Mouse (Mus musculus): ENCODE measurements around the gene Ninj2.
A peak's percentile ranks its signal among the peaks of the same experiment; 100 is the strongest.

Ninj2 gene

DNA sequence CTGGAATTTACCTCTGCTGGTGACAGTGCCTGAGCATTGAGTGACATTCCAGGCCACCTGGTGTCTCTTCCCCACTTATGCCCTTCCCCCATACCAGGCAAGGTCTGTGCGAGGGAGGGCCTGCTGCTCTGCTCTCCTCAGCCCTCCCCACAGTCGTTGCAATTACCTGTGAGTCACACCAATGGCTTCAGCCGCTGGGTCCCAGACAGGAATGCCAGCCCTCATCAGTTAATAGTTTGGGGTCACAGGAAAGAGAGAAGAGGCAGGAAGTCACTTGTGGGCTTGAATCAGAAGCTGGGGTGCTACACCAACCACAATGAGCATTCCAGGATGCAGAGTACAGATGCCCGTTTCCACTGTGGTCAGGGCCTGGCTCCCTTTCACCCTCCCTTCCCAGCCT, 41.6 kb downstream of the Ninj2 start:
- peak; percentile 83 for DNase-seq (ENCODE audit: inconsistent ontology term)

DNA sequence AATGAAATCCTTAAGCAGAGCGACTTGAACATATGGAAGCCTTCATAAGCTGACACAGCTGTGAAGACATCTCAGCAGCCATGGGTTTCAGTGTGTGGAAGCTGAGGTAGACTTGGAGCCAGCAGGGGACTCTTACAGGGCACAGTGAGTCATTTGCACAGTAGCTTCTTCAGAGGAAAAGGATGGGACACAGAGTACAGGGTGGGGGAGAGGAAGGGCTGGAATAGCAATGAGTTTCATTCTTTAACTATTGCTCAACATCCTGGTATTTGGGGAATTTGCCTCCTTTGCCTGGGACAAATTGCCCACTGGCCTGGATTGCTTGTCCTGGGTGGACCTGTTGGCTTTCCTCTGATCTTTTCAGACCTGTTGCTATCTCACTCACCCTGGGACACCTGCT, 52.3 kb downstream of the Ninj2 start:
- peak; percentile 96 for DNase-seq (ENCODE audit: inconsistent ontology term)

DNA sequence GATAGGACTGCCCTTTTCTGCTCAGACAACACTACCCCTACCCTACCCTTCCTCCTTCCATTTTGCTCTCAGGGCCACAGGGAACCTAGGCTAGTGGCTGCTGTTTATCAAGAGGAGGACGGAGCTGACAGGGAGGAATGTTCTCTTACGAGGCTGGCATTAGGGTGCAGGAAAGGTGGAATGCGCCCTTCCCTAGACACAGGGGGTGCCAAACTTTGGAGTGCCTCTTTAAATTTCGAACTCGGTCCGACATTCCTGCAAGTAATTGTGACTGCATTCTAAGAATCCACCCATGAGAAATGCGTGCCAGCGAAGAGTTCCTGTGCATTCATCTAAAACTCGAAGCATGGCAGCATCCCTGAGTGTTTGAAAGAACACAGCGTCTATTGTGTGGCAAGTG, 53.5 kb downstream of the Ninj2 start:
- DNase-seq (ENCODE audit: inconsistent ontology term), result peak; percentile 95

DNA sequence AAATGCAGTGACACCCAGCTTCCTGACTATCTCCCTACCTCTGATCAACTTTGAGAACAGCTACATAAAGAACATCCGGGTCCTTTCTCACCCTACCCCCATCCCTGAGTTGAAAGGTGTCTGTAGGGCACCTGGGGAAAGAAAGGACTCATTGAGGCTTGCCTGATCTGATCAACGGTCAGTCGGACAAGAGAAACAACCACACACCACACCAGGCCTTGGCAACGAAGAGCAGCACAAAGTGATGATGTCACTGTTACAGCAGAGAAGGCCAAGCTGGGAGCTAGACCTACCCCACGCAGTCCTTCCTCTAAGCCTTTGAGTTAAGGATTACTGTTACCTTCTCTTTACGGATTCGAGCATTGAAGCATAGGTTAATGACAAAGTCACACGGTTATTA, 54.3 kb downstream of the Ninj2 start:
- DNase-seq (ENCODE audit: inconsistent ontology term), result peak; percentile 89

DNA sequence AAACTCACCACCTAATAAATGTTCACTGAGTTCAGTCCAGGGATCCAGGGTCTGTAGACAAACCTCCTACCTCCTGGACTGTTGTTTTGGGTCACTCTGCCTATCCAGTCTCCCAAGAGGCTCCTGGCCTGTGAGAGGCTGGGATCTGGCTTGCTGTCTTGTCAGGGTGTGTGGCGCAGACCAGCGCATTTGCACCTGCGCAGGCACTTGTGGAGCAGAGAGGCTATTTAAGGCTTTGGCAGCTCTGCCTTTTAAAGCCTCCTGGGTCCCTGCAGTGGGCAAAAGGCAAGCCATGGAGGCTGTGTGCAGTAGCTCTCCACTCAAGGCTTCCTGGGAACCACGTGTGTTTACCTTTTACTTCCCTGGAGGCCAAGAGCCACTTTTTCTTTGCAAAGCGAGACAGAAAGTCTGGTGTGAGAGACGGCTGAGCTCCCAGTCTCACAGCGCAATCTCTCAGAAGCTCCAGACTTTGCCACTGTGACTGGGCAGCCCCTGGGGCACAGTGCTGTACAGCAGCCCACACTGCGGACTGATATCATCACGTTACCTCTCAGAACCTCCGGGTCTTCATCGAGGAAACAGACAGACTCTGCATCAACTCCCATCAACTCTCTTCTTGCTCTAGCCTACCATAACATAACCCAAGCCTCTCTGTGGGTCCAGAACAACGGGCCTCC, 55.7 kb downstream of the Ninj2 start:
- no peak for DNase-seq (ENCODE audit: inconsistent ontology term)

DNA sequence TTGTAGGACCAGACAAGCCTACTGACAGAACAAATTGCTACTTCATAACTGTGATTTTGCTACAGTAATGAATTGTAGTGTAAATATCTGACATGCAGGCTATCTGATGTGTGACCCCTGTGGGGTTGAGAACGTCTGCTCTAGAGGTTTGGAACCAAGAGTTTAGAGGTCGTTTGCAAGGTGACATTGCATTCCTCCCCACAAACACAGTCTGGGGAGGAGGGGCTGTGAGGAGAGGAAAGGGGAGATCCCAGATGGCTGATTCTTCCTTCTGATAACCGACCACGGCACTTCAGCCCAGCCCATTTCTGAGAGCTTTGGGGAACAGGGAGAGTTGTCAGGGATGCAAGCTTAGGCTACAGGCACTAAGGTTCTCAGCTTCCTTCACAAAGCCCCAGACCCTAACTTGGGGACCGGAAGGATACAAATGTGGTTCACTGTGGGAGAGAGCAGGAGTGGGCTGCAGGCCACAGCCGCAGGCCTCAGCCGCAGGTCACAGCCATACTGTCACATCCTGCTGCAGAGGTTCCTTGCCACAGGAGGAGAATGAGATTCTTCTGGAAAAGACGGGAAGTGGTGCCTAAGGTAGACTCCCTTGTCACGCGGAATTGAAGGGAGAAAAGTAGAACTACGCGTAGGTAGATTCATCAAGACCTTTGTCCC, 56.4 kb downstream of the Ninj2 start:
- no peak for DNase-seq (ENCODE audit: inconsistent ontology term)

DNA sequence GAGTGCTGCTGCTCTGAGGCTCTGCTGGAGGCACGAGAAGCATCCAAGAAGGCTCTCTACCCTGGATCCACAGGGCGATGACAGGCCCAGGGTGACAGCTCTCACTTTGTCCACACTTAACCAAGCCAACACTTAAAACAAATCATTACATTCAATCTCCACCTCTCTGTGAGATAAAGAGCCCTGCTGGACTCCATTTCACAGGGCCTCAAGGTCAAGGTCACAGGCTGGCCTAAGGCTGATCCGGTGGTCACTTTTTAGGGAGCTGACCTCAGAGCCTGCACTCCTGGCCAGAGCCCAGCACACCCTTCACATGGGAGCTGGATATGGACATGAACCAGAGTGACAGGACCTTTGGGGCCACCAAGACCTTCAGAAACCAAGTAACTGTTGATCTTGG, 57.1 kb downstream of the Ninj2 start:
- no peak for DNase-seq (ENCODE audit: inconsistent ontology term)

DNA sequence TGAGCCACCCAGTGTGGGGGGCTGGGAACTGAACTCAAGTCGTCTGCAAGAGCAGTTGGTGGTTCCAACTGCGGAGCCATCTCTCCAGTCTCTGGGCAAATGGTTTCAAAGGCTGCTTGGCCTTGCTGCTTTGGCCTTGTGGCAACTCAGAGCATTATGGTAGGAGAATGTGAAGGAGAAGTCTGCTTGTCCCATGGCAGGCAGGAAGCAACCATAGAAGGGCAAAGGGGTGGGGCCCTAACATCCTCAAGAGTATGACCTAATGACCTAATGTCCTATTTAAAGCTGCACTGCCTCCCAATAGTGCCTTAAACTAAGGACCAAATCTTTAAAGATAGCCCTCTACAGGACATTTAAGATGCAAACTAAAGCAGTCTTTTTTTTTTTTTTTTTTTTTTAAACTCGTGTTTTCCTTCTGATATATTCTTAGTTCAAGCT, 58.5 kb downstream of the Ninj2 start:
- no peak for DNase-seq (ENCODE audit: inconsistent ontology term)

DNA sequence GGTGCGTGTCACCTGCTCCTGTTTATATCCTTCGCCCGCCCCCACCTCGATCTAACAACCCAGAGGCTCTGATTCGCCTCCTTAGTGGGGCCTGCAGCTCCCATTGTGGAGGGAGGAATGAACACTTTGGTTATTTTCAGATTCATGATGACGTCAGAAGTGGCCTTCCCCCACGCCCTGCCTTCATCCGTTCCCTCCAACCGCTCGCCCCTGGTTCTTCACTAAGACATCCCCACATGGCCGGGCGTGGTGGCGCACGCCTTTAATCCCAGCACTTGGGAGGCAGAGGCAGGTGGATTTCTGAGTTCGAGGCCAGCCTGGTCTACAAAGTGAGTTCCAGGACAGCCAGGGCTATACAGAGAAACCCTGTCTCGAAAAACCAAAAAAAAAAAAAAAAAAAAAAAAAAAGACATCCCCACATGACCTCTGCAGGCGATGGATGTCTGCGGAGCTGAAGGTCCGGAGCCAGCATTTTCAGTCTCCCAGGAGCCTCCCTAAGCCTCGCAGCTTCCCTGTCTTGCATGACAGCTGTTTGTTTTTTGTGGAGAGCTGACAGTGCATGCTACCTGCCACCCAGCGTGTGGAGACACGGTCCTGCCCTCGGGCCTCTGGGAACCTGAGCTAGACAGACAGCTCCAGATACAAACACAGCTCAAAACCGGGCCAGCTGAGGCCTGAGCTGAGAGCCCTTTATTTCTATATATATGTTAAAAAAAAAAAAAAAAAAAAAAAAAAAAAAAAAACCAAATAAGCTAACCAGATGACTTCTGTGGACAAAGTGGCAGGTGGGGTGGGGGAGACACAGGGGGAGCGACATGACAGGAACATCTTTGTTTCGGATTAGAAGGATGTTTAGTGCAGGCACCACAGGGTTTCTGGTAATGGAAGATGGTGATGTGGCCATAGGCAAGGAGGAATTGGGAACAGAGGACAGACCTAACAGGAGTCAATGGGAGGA, 59.9 kb downstream of the Ninj2 start:
- no peak for DNase-seq (ENCODE audit: inconsistent ontology term)

DNA sequence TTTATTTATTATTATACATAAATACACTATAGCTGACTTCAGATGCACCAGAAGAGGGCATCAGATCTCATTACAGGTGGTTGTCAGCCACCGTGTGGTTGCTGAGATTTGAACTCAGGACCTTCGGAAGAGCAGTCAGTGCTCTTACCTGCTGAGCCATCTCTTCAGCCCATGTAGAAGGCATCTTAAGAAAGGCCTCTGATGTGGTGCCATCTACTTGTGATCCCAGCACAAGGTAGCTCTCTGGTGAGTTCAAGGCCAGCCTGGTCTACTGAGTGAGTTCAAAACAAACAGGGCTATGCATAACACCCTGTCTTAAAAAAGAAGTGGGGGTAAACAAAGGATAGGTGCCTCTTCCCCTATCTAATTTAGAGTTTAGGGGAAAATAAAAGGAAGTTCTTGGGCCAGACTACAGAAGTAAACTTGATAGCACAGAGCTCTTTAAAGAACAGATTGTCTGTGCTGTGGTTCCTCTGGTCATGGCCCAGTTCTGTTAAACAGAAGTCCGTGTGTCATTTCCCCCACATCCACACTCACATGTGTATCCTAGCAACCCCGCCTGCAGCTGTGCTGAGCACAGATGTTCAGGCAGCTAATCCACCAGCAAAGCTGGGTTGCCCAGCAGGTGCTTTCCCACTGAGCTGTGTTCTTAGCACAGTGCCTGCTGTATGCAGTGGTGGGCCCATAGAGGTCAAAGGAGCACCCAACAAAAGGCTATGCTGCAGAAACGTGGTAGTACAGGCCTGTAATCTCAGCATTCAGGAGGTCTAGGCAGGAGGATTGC, 61.6 kb downstream of the Ninj2 start:
- no peak for DNase-seq (ENCODE audit: inconsistent ontology term)

DNA sequence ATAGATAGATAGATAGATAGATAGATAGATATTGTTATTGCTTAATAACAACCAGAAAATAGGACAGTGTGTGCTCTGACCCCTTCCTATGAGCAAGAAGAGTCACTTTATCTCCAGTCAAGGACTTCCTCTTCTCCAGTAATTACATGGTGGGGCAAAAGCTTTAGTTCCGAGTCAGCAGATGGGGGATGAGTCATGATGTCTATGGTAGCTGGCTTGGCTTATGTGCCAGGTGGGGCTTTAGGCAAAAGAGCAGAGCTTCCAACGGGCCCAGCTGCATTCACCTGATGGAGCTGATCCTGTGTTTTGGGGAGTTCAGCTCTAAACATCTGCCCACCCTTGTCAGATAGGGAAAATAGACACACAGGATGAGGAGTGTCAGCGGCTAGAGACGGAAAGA, 62.4 kb downstream of the Ninj2 start:
- DNase-seq (ENCODE audit: inconsistent ontology term), result no peak

DNA sequence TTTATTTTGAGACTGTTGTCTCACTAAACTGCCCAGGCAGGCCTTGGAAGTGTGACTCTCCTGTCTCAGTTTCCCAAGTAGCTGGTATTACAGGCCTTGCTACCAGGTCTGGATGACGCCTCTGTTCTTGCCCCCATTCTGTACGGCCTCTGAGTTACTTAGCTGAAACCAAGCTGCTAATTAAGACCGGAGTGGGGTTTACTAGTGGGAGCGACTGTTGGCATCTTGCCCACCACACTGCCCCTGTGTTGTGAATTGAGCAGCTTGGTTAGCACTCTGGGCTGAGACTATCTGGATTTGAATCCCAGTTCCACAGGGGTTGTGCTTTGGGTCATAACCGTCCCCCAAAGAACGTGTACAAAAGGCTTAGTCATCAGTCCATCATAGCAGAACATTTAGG, 64.3 kb downstream of the Ninj2 start:
- no peak for DNase-seq (ENCODE audit: inconsistent ontology term)

DNA sequence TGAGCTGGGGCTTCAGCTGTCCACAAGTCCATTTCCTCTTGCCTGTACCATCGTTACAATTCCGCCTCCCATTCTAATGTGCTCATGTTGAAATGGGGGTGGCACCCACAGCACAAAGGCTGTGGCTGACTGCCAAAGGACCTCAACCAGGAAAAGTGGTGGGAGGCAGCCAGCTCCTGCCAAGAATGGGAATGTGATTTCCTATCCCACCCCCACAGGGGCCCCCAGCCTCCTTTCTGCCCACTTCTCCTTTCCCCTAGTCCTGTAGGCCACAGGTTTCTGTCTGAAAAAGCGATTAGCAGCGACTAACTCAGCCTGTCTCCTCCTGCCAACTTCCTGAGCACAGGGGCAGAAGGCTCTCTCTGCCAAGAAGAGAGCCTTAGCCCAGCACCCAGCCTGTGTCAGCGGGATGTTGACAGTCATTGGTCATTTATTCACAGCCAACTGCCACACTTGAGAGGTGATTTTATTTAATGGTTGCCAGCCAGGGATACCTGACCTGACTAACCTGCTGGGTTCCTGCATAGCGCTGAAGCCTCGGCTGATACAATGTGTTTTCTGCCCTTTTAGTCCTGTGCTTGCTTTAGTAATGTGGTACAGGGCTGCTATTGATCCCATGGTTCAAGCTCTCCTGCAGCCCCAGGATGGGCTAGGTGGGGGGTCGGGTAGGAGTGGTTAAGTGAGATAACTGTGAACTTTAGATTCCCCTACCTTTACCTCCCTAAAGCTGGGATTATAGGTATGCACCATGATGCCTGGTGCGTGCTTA, 66.2 kb downstream of the Ninj2 start:
- peak; percentile 91 for DNase-seq (ENCODE audit: inconsistent ontology term)

DNA sequence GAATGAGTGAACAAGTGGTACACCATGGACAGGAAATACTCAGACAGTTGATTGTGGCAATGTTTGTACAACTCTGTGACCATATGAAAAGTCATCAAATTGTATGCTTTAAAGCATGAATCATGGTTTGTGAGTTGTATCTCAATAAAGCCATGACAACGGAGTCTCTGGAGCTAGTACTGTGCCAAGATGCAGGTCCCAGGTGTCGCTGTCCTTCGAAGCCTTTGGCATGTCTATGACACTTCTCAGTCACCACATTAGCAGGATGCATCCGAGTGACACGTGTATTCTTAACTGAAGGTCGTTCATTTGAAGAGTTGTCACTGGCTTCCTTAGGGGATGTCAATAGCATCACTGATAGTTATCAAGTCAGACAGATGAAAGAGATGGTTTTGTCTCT, 69.8 kb downstream of the Ninj2 start:
- DNase-seq (ENCODE audit: inconsistent ontology term), result no peak

DNA sequence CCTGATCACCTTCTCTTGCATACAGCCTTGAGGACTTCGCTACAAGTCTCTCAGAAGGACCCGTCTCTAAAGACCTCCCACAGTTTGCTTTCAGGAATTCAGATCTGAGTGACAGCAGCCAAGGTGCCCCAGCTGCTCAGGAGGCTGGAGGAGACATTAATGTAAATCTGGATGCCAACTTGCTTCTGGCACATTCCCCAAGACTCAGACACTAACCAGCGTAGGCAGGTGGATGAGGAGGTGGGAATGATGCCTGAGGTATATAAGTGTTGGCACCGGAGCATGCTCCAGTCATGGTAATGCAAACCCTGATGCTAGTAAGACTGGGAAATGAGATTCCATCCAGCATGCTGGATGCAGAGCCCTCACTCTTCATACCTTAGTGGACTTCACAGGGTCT, 71.6 kb downstream of the Ninj2 start:
- no peak for DNase-seq (ENCODE audit: inconsistent ontology term)

DNA sequence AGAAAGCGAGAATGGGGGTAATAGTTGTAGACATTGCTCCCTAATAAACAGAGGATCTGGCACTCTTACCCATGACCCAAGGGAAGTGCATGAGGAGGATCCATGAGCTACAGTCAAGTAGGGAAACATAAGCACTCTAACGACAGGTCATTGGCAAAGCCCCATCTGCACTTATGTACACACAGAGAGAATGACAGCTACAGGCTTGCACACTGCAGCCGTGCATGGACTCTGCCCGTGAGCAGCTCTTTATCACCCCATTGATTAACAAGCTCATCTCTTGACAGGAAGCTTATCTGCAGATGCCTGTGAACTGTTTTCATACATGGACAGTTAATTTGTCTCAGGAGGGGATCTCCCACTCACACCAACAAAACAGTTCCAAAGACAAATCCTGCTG, 74.4 kb downstream of the Ninj2 start:
- no peak for DNase-seq (ENCODE audit: inconsistent ontology term)

DNA sequence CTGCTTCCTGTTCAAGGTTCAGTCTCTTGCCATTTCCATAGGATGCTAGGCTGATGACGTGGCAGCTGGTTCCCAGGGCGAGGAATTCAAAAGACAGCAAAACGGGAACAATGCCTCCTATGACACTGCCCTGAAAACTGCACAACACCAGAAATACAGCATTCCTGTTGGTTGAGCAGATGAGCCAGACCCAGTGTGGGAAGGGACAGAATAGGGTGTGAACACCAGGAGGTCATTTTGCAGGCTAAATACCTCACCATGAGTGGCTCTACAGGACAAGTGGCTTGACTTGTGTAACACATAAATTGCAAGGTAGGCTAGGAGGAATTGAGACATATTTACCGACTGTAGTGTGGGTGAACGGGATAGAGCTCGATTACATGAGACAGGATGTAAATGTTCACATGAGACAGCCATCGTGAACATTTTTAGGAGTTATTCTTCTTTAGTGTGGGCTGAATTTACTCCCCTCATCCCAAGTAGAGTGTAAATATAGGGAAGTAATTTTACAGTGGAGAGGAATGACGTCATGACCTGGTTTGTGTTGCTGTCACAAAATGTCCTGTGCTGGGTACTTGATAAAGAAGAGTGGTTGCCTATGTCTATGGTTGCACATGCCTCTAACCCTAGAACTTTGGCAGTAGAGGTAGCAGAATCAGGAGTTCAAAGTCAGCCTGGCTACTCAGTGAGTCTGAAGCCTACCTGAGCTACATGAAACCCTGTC, 79.3 kb downstream of the Ninj2 start:
- peak; percentile 70 for DNase-seq (ENCODE audit: inconsistent ontology term)

DNA sequence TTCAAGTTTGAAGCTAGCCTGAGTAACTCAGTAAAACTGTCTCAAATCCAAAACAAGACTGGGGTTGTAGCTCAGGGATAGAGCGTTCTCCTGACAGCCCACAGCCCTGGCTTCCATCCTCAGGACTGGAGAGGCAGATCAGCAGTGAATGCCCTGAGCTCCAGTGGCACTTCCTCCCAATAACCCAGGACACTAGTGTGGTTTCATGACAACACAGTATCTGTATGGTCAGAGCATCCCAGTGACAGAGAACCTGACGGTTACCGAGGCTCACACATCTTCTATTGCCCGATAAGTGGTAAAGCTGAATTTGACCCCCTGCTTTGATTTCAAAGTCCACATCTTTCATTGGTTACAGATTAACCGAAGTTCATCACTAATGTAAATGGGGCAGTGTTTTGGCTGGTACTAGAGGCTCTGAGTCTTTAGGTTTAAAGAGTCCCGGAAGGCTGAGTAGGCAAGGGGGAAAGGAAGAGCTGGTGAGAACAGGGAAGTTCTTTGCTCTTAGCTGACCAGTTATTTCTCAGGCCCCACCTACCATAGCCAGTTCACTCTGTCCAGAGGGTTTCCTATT, 81.0 kb downstream of the Ninj2 start:
- no peak for DNase-seq (ENCODE audit: inconsistent ontology term)

DNA sequence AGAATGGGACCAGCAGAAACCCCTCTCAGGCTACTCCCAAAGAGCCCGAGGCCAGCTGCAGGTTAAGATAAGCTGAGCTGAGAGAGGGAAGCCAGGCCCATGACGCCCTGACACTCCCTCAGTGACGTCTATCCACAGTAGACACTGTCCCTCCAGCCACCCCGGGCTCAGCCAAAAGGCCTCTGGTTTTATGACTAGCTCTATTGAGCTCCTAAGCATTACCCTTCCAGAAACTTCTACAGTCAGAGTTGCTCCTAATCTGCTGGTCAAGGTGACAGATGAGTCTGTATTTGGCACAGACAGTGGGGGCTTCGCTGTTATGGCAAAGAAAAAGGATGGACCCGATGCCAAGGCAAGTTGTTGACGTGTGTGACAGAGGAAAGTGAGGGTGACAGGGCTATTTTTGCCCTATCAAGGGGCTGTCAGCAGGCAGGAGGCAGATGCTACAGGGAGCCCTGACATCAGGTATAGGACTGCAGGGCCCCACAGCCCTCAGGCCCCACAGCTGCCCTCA, 81.5 kb downstream of the Ninj2 start:
- no peak for DNase-seq (ENCODE audit: inconsistent ontology term)

DNA sequence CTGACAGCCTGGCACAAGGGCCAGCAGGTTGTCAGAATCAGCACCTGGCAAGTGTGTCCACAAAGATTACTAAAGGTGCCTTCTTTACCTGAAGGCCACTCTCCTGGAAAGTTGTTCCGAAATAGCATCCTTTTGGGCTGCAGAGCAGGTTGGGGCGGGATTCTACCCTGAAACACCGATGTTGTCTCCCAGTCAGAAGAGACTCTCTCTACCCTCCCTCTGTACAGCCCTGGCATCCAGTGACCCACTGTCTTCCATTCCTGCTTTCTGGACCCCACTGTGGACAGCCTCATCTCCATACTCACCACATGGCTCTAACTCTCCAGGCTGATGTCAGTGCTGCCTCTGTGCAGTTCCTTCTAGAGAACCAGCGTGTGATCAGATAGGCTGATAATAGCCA, 82.5 kb downstream of the Ninj2 start:
- DNase-seq (ENCODE audit: inconsistent ontology term), result no peak

Measured in Muller cell, postnatal 12 days (primary cell).